Mouse (Mus musculus): ENCODE results near the gene Lrp10. TPM values are rescaled to one million over a fixed set of nuclear protein-coding genes. Genes with fewer than 3 reads are reported as not detected.

Lrp10 gene
- total RNA-seq, 1 experiment: 20.8 TPM

GRCm38 (mm10) chr14:54499330-54499729, 35.4 kb downstream of the Lrp10 start:
- Histone ChIP-seq H3K4me1 (ENCODE audit: control insufficient read depth in 2 of 2, insufficient read depth in 2 of 2, low read length in 2 of 2, poor library complexity in 1 of 2) (no peaks in the 10 kb centered on the region), H3K36me3 (ENCODE audit: control insufficient read depth, insufficient read depth, low read length, poor library complexity, severe bottlenecking) (no peaks in the 10 kb centered on the region), H3K27ac (ENCODE audit: insufficient read depth, low read depth, low read length, poor library complexity, severe bottlenecking) (no peak overlapping the region), H3K9ac (ENCODE audit: insufficient read depth, low read depth, low read length, poor library complexity, severe bottlenecking) (no peak overlapping the region), H3K9me3 (ENCODE audit: control insufficient read depth, insufficient read depth, low read depth, low read length) (no peaks in the 10 kb centered on the region), H3K4me3 (ENCODE audit: insufficient read depth in 1 of 2, low read depth in 1 of 2, low read length in 2 of 2, poor library complexity in 1 of 2, severe bottlenecking in 1 of 2) (no peak overlapping the region)
- TF ChIP-seq ZNF384 (IDR thresholded peaks at IDR 0.05; ENCODE audit: low read depth, low read length) (no peak), ZC3H11A (IDR thresholded peaks at IDR 0.05; ENCODE audit: borderline replicate concordance, low read depth, low read length) (no peak), HCFC1 (IDR thresholded peaks at IDR 0.05; ENCODE audit: borderline replicate concordance, insufficient read depth, low read length) (no peak), MAFK (IDR thresholded peaks at IDR 0.05; ENCODE audit: insufficient read depth, low read depth, low read length) (no peak), CHD2 (IDR thresholded peaks at IDR 0.05; ENCODE audit: low read depth, low read length) (no peak)
- no peak for DNase-seq (ENCODE audit: low read depth, low spot score)
- in situ Hi-C loops (cut with MboI; ENCODE audit: low sequenced_read_pairs in 2 of 2, unreplicated experiment in 2 of 2): loop anchor here (25.0 kb wide), 2 partner anchors 112 to 437 kb away; no protein-coding TSS in a partner anchor

- H3K27ac ChIP-seq (ENCODE audit: insufficient read depth, low read depth, low read length, poor library complexity, severe bottlenecking): no peak overlapping the region
- DNase-seq (ENCODE audit: low read depth, low spot score): no peak
- no peaks in the 10 kb centered on the region for H3K9me3 ChIP-seq (ENCODE audit: control insufficient read depth, insufficient read depth, low read depth, low read length)
- TF ChIP-seq ZNF384 (IDR thresholded peaks at IDR 0.05; ENCODE audit: low read depth, low read length): no peak
- no peak for TF ChIP-seq CHD2 (IDR thresholded peaks at IDR 0.05; ENCODE audit: low read depth, low read length)
- TF ChIP-seq HCFC1 (IDR thresholded peaks at IDR 0.05; ENCODE audit: borderline replicate concordance, insufficient read depth, low read length): no peak
- no peak for TF ChIP-seq ZC3H11A (IDR thresholded peaks at IDR 0.05; ENCODE audit: borderline replicate concordance, low read depth, low read length)
- TF ChIP-seq MAFK (IDR thresholded peaks at IDR 0.05; ENCODE audit: insufficient read depth, low read depth, low read length): no peak
- H3K9ac ChIP-seq (ENCODE audit: insufficient read depth, low read depth, low read length, poor library complexity, severe bottlenecking): no peak overlapping the region
- in situ Hi-C loops (cut with MboI; ENCODE audit: low sequenced_read_pairs in 2 of 2, unreplicated experiment in 2 of 2): loop anchor here in 1 of 2 experiments (25.0 kb wide), 1 partner anchor 614 kb away; no protein-coding TSS in a partner anchor
- H3K4me1 ChIP-seq (ENCODE audit: control insufficient read depth in 2 of 2, insufficient read depth in 2 of 2, low read length in 2 of 2, poor library complexity in 1 of 2): no peaks in the 10 kb centered on the region
- peaks cover 6% of the 10 kb centered on the region for H3K36me3 ChIP-seq (ENCODE audit: control insufficient read depth, insufficient read depth, low read length, poor library complexity, severe bottlenecking)
- H3K4me3 ChIP-seq (ENCODE audit: insufficient read depth in 1 of 2, low read depth in 1 of 2, low read length in 2 of 2, poor library complexity in 1 of 2, severe bottlenecking in 1 of 2): no peak overlapping the region
Observed at GRCm38 (mm10) chr14:54501365-54501764, 37.4 kb downstream of the Lrp10 start.

GRCm38 (mm10) chr14:54503092-54503491, 39.2 kb downstream of the Lrp10 start:
- in situ Hi-C loops (cut with MboI; ENCODE audit: low sequenced_read_pairs in 2 of 2, unreplicated experiment in 2 of 2): loop anchor here in 1 of 2 experiments (25.0 kb wide), 1 partner anchor 616 kb away; no protein-coding TSS in a partner anchor
- no peak overlapping the region for H3K9ac ChIP-seq (ENCODE audit: insufficient read depth, low read depth, low read length, poor library complexity, severe bottlenecking)
- no peak overlapping the region for H3K27ac ChIP-seq (ENCODE audit: insufficient read depth, low read depth, low read length, poor library complexity, severe bottlenecking)
- no peaks in the 10 kb centered on the region for H3K4me1 ChIP-seq (ENCODE audit: control insufficient read depth in 2 of 2, insufficient read depth in 2 of 2, low read length in 2 of 2, poor library complexity in 1 of 2)
- no peak for DNase-seq (ENCODE audit: low read depth, low spot score)
- H3K4me3 ChIP-seq (ENCODE audit: insufficient read depth in 1 of 2, low read depth in 1 of 2, low read length in 2 of 2, poor library complexity in 1 of 2, severe bottlenecking in 1 of 2): no peak overlapping the region
- TF ChIP-seq MAFK (IDR thresholded peaks at IDR 0.05; ENCODE audit: insufficient read depth, low read depth, low read length): no peak
- TF ChIP-seq CHD2 (IDR thresholded peaks at IDR 0.05; ENCODE audit: low read depth, low read length): no peak
- TF ChIP-seq ZC3H11A (IDR thresholded peaks at IDR 0.05; ENCODE audit: borderline replicate concordance, low read depth, low read length): no peak
- no peak for TF ChIP-seq HCFC1 (IDR thresholded peaks at IDR 0.05; ENCODE audit: borderline replicate concordance, insufficient read depth, low read length)
- H3K9me3 ChIP-seq (ENCODE audit: control insufficient read depth, insufficient read depth, low read depth, low read length): peaks cover 8% of the 10 kb centered on the region
- H3K36me3 ChIP-seq (ENCODE audit: control insufficient read depth, insufficient read depth, low read length, poor library complexity, severe bottlenecking): peaks cover 18% of the 10 kb centered on the region

- Histone ChIP-seq H3K4me1 (ENCODE audit: control insufficient read depth in 2 of 2, insufficient read depth in 2 of 2, low read length in 2 of 2, poor library complexity in 1 of 2) (no peaks in the 10 kb centered on the region), H3K36me3 (ENCODE audit: control insufficient read depth, insufficient read depth, low read length, poor library complexity, severe bottlenecking) (peaks cover 82% of the 10 kb centered on the region), H3K4me3 (ENCODE audit: insufficient read depth in 1 of 2, low read depth in 1 of 2, low read length in 2 of 2, poor library complexity in 1 of 2, severe bottlenecking in 1 of 2) (no peak overlapping the region), H3K9ac (ENCODE audit: insufficient read depth, low read depth, low read length, poor library complexity, severe bottlenecking) (no peak overlapping the region), H3K9me3 (ENCODE audit: control insufficient read depth, insufficient read depth, low read depth, low read length) (peaks cover 40% of the 10 kb centered on the region), H3K27ac (ENCODE audit: insufficient read depth, low read depth, low read length, poor library complexity, severe bottlenecking) (no peak overlapping the region)
- TF ChIP-seq ZC3H11A (IDR thresholded peaks at IDR 0.05; ENCODE audit: borderline replicate concordance, low read depth, low read length) (no peak), CHD2 (IDR thresholded peaks at IDR 0.05; ENCODE audit: low read depth, low read length) (no peak), MAFK (IDR thresholded peaks at IDR 0.05; ENCODE audit: insufficient read depth, low read depth, low read length) (no peak), HCFC1 (IDR thresholded peaks at IDR 0.05; ENCODE audit: borderline replicate concordance, insufficient read depth, low read length) (no peak), ZNF384 (IDR thresholded peaks at IDR 0.05; ENCODE audit: low read depth, low read length) (no peak)
- in situ Hi-C loops (cut with MboI; ENCODE audit: low sequenced_read_pairs in 2 of 2, unreplicated experiment in 2 of 2): loop anchor here in 1 of 2 experiments (25.0 kb wide), 1 partner anchor 622 kb away; no protein-coding TSS in a partner anchor
- DNase-seq (ENCODE audit: low read depth, low spot score): no peak
Observed at GRCm38 (mm10) chr14:54509774-54510173, 45.8 kb downstream of the Lrp10 start.

Measured in ES-E14 (cell line).